Comparison of ENCODE assay signal across 8 mouse cellular contexts in the genomic region with DNA sequence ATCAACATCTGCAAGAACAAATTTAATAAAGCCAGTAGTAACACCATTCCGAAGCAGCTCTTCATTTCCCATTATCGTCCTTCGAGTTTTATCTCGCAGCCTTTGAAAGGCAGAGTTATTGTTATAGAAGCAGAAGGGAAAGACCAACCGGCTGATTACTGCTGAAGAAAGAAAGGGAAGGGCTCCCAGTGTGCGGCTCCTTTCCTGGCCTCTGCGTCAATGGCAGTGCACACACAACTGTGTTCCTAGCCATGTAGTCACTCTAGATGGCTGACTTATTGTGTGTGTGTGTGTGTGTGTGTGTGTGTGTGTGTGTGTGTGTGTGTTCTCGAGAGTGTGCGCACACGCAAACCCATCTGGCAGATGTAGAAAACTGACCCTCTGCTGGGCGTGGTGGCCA. TPM values are rescaled to one million over a fixed set of nuclear protein-coding genes. Genes with fewer than 3 reads are reported as not detected.
A peak's percentile ranks its signal among the peaks of the same experiment; 100 is the strongest.
DNase-seq lines count a peak whose midpoint lies in the region; ATAC-seq and TF ChIP-seq lines count a peak whose summit lies in the region.

No protein-coding gene starts in this region.

- no peak for TF ChIP-seq CTCF in left cerebral cortex, adult 2 months (IDR thresholded peaks at IDR 0.05)

- peak overlapping the region; percentile 48 for H3K4me2 ChIP-seq in neural tube, embryonic 13.5 days

- no peaks in the 10 kb centered on the region for H3K36me3 ChIP-seq in forebrain, embryonic 10.5 days (replicated peaks)
- H3K36me3 ChIP-seq in limb, embryonic 10.5 days, result no peaks in the 10 kb centered on the region
- no peaks in the 10 kb centered on the region for H3K36me3 ChIP-seq in neural tube, embryonic 13.5 days

- intact Hi-C loops in left cerebral cortex, adult 2 months (cut with DNase I), result no loop called here
- intact Hi-C loops in left cerebral cortex, postnatal 4 days (cut with DNase I), result no loop called here

- peaks cover 61% of the 10 kb centered on the region for H3K27me3 ChIP-seq in forebrain, embryonic 10.5 days (ENCODE audit: poor library complexity, severe bottlenecking)
- peaks cover 25% of the 10 kb centered on the region for H3K27me3 ChIP-seq in limb, embryonic 10.5 days (ENCODE audit: low read depth, poor library complexity, severe bottlenecking)
- H3K27me3 ChIP-seq in neural tube, embryonic 13.5 days, result peaks cover 29% of the 10 kb centered on the region

- peak overlapping the region; percentile 14 for H3K4me3 ChIP-seq in left cerebral cortex, adult 2 months
- H3K4me3 ChIP-seq in forebrain, embryonic 10.5 days, result peak overlapping the region; percentile 38
- peak overlapping the region; percentile 44 for H3K4me3 ChIP-seq in limb, embryonic 10.5 days
- H3K4me3 ChIP-seq in neural tube, embryonic 13.5 days, result 0 out of 2 replicates have a peak overlapping the region, but pooled peaks have one; percentile 13

- no peak for DNase-seq in left cerebral cortex, adult 2 months (ENCODE audit: extremely low spot score in 1 of 2, low spot score in 2 of 2)
- DNase-seq in left cerebral cortex, postnatal 4 days, result no peak
- DNase-seq in forebrain, embryonic 10.5 days (ENCODE audit: extremely low spot score, low spot score), result no peak
- no peak for DNase-seq in limb, embryonic 10.5 days (ENCODE audit: low spot score)
- DNase-seq in right cerebral cortex, postnatal 36 days (ENCODE audit: low spot score in 2 of 2), result no peak
- DNase-seq in adrenal gland, postnatal 10 days, result no peak

- H3K4me1 ChIP-seq in forebrain, embryonic 10.5 days, result peaks cover 24% of the 10 kb centered on the region
- peaks cover 36% of the 10 kb centered on the region for H3K4me1 ChIP-seq in limb, embryonic 10.5 days
- H3K4me1 ChIP-seq in neural tube, embryonic 13.5 days (replicated peaks), result peaks cover 20% of the 10 kb centered on the region

- ATAC-seq in neural tube, embryonic 13.5 days (ENCODE audit: low read depth), result no peak
- no peak for ATAC-seq in erythroblast, adult 5-6 weeks (replicated peaks; ENCODE audit: low FRiP score, poor library complexity, severe bottlenecking)

- 0 out of 2 replicates have a peak overlapping the region, but pooled peaks have one; percentile 24 for H3K27ac ChIP-seq in left cerebral cortex, adult 2 months
- peak overlapping the region; percentile 80 for H3K27ac ChIP-seq in forebrain, embryonic 10.5 days
- H3K27ac ChIP-seq in limb, embryonic 10.5 days, result peak overlapping the region; percentile 81
- H3K27ac ChIP-seq in neural tube, embryonic 13.5 days (replicated peaks), result peak overlapping the region; percentile 86

- H3K9ac ChIP-seq in neural tube, embryonic 13.5 days, result peak overlapping the region; percentile 59; the same call in 1 of the 2 replicates

- no peaks in the 10 kb centered on the region for H3K9me3 ChIP-seq in forebrain, embryonic 10.5 days
- H3K9me3 ChIP-seq in limb, embryonic 10.5 days (replicated peaks), result no peaks in the 10 kb centered on the region
- H3K9me3 ChIP-seq in neural tube, embryonic 13.5 days, result no peaks in the 10 kb centered on the region

- 45% methylated on average over 11 of the region's 11 CpGs for WGBS in forebrain, embryonic 10.5 days
- 48% methylated on average over 11 of the region's 11 CpGs for WGBS in limb, embryonic 10.5 days
- WGBS in neural tube, embryonic 13.5 days, result 36% methylated on average over 11 of the region's 11 CpGs

RNA-seq across cellular contexts. Expression of a gene that starts 4.7 kb away (rescaled TPM):
- not detected for total RNA-seq in left cerebral cortex, adult 2 months (2021)
- under 1 TPM; 0.26 to 0.56 TPM for total RNA-seq in left cerebral cortex, postnatal 4 days (2021)
- polyA plus RNA-seq in forebrain, embryonic 10.5 days (2016; fragmentation: Nextera tagmentation; extraction: Ambion mirVana), result 2.1 and 2.2 TPM in 2 replicates
- 3.5 and 4.1 TPM in 2 replicates for polyA plus RNA-seq in limb, embryonic 10.5 days (2016; fragmentation: Nextera tagmentation; extraction: Ambion mirVana)
- 1.7 and 2.2 TPM in 2 replicates for polyA plus RNA-seq in neural tube, embryonic 13.5 days (2015; fragmentation: Nextera tagmentation; extraction: Ambion mirVana)
- not detected in 2 replicates for total RNA-seq in erythroblast, adult 5-6 weeks (2015; ENCODE audit: low replicate concordance)
- not detected in 2 replicates for total RNA-seq in erythroblast, adult 5-6 weeks (2017; ENCODE audit: low replicate concordance)
- 1 to 10 TPM; 1.1 to 1.2 TPM for total RNA-seq in adrenal gland, postnatal 10 days (2021)

RNA-seq across cellular contexts. Expression of a gene that starts 45.7 kb away (rescaled TPM):
- total RNA-seq in left cerebral cortex, adult 2 months (2021), result 10 to 100 TPM; 13.8 to 14.1 TPM
- 10 to 100 TPM; 16.7 to 18.5 TPM for total RNA-seq in left cerebral cortex, postnatal 4 days (2021)
- polyA plus RNA-seq in forebrain, embryonic 10.5 days (2016; fragmentation: Nextera tagmentation; extraction: Ambion mirVana), result 14.1 and 14.3 TPM in 2 replicates
- polyA plus RNA-seq in limb, embryonic 10.5 days (2016; fragmentation: Nextera tagmentation; extraction: Ambion mirVana), result 16.3 and 16.5 TPM in 2 replicates
- 21.9 and 24.2 TPM in 2 replicates for polyA plus RNA-seq in neural tube, embryonic 13.5 days (2015; fragmentation: Nextera tagmentation; extraction: Ambion mirVana)
- 0.84 TPM in 1 of 2 replicates, not detected in the other for total RNA-seq in erythroblast, adult 5-6 weeks (2015; ENCODE audit: low replicate concordance)
- total RNA-seq in erythroblast, adult 5-6 weeks (2017; ENCODE audit: low replicate concordance), result 0.09 TPM in 1 of 2 replicates, not detected in the other
- 10 to 100 TPM; 11.4 to 12.1 TPM for total RNA-seq in adrenal gland, postnatal 10 days (2021)

Comparison
In these comparisons a context has a peak if more than half of its experiments do, and no peak if none do; other contexts are left out.
1. H3K27ac ChIP-seq: peak in every context shown above with its lines; median percentile 86 in neural tube, embryonic 13.5 days; 81 in limb, embryonic 10.5 days; 80 in forebrain, embryonic 10.5 days; 24 in left cerebral cortex, adult 2 months.
2. RNA of a gene that starts 45.7 kb away (total RNA-seq): 16.7 to 18.5 TPM in left cerebral cortex, postnatal 4 days, 13.8 to 14.1 TPM in left cerebral cortex, adult 2 months and 11.4 to 12.1 TPM in adrenal gland, postnatal 10 days; 0.09 to 0.84 TPM in erythroblast, adult 5-6 weeks; every median in the first group is over 4 times any median in the second.
3. Peak in every context shown above with its lines, with median percentiles within 50 percentile points of each other: H3K4me3 ChIP-seq.